Mouse (Mus musculus): ENCODE measurements around the gene Lmnb2. TPM values are rescaled to one million over a fixed set of nuclear protein-coding genes. Genes with fewer than 3 reads are reported as not detected.

Lmnb2 gene
- polyA plus RNA-seq, 2 experiments: 2.8 to 11.3 TPM

- no peak overlapping the region for H3K4me2 ChIP-seq (ENCODE audit: low read depth)
- no peaks in the 10 kb centered on the region for H3K9me3 ChIP-seq (ENCODE audit: control insufficient read depth, low read length)
- peaks cover 0 to 7% of the 10 kb centered on the region in 2 experiments; a peak in 2 of 4 replicates for H3K4me1 ChIP-seq (replicated peaks; ENCODE audit: control insufficient read depth in 2 of 2, insufficient read depth in 2 of 2, low read length in 1 of 2)
- H3K4me3 ChIP-seq (ENCODE audit: insufficient read depth in 1 of 2, low read depth in 2 of 2, low read length in 2 of 2): no peak overlapping the region
- 34% methylated on average over 15 of the region's 15 CpGs for WGBS (ENCODE audit: insufficient replicate concordance)
- TF ChIP-seq EP300 (IDR thresholded peaks at IDR 0.05; ENCODE audit: low read depth) (no peak), CTCF (IDR thresholded peaks at IDR 0.05; ENCODE audit: low read depth) (no peak)
- no peak overlapping the region for H3K9ac ChIP-seq (replicated peaks)
- no peaks in the 10 kb centered on the region for H3K36me3 ChIP-seq (replicated peaks; ENCODE audit: control insufficient read depth, insufficient read depth, low read depth)
- H3K27me3 ChIP-seq (ENCODE audit: control insufficient read depth, insufficient read depth, low read length): no peaks in the 10 kb centered on the region
- DNase-seq (ENCODE audit: low read depth in 3 of 3, low spot score in 3 of 3): no peak
- no peak for ATAC-seq (ENCODE audit: insufficient read depth)
- H3K27ac ChIP-seq: no peak overlapping the region
Measured at GRCm38 (mm10) chr10:80952449-80952848, 34.4 kb upstream of the Lmnb2 start.

- Histone ChIP-seq H3K36me3 (replicated peaks; ENCODE audit: control insufficient read depth, insufficient read depth, low read depth) (no peaks in the 10 kb centered on the region), H3K9ac (replicated peaks) (no peak overlapping the region), H3K9me3 (ENCODE audit: control insufficient read depth, low read length) (no peaks in the 10 kb centered on the region), H3K4me3 (ENCODE audit: insufficient read depth in 1 of 2, low read depth in 2 of 2, low read length in 2 of 2) (no peak overlapping the region), H3K4me1 (replicated peaks; ENCODE audit: control insufficient read depth in 2 of 2, insufficient read depth in 2 of 2, low read length in 1 of 2) (peaks cover 0 to 7% of the 10 kb centered on the region in 2 experiments; a peak in 2 of 4 replicates), H3K4me2 (ENCODE audit: low read depth) (no peak overlapping the region), H3K27ac (no peak overlapping the region), H3K27me3 (ENCODE audit: control insufficient read depth, insufficient read depth, low read length) (no peaks in the 10 kb centered on the region)
- ATAC-seq (ENCODE audit: insufficient read depth) (no peak), DNase-seq (ENCODE audit: low read depth in 3 of 3, low spot score in 3 of 3) (no peak)
- TF ChIP-seq EP300 (IDR thresholded peaks at IDR 0.05; ENCODE audit: low read depth) (no peak), CTCF (IDR thresholded peaks at IDR 0.05; ENCODE audit: low read depth) (no peak)
- WGBS (ENCODE audit: insufficient replicate concordance): 61% methylated on average over 10 of the region's 10 CpGs
Measured at GRCm38 (mm10) chr10:80951761-80952390, 33.8 kb upstream of the Lmnb2 start.

GRCm38 (mm10) chr10:80950314-80950713 is 32.3 kb upstream of the Lmnb2 start:
- ATAC-seq (ENCODE audit: insufficient read depth) (no peak), DNase-seq (ENCODE audit: low read depth in 3 of 3, low spot score in 3 of 3) (no peak)
- Histone ChIP-seq H3K4me3 (ENCODE audit: insufficient read depth in 1 of 2, low read depth in 2 of 2, low read length in 2 of 2) (no peak overlapping the region), H3K27me3 (ENCODE audit: control insufficient read depth, insufficient read depth, low read length) (no peaks in the 10 kb centered on the region), H3K27ac (no peak overlapping the region), H3K4me2 (ENCODE audit: low read depth) (no peak overlapping the region), H3K36me3 (replicated peaks; ENCODE audit: control insufficient read depth, insufficient read depth, low read depth) (no peaks in the 10 kb centered on the region), H3K9me3 (ENCODE audit: control insufficient read depth, low read length) (no peaks in the 10 kb centered on the region), H3K4me1 (replicated peaks; ENCODE audit: control insufficient read depth in 2 of 2, insufficient read depth in 2 of 2, low read length in 1 of 2) (peaks cover 0 to 7% of the 10 kb centered on the region in 2 experiments; a peak in 2 of 4 replicates), H3K9ac (replicated peaks) (no peak overlapping the region)
- 19% methylated on average over 5 of the region's 5 CpGs for WGBS (ENCODE audit: insufficient replicate concordance)
- TF ChIP-seq CTCF (IDR thresholded peaks at IDR 0.05; ENCODE audit: low read depth) (no peak), EP300 (IDR thresholded peaks at IDR 0.05; ENCODE audit: low read depth) (no peak)

- no peak overlapping the region for H3K4me3 ChIP-seq (ENCODE audit: insufficient read depth in 1 of 2, low read depth in 2 of 2, low read length in 2 of 2)
- no peak overlapping the region for H3K9ac ChIP-seq (replicated peaks)
- H3K4me1 ChIP-seq (replicated peaks; ENCODE audit: control insufficient read depth in 2 of 2, insufficient read depth in 2 of 2, low read length in 1 of 2): peaks cover 0 to 7% of the 10 kb centered on the region in 2 experiments; a peak in 2 of 4 replicates
- H3K9me3 ChIP-seq (ENCODE audit: control insufficient read depth, low read length): no peaks in the 10 kb centered on the region
- 59% methylated on average over 3 of the region's 3 CpGs for WGBS (ENCODE audit: insufficient replicate concordance)
- no peaks in the 10 kb centered on the region for H3K36me3 ChIP-seq (replicated peaks; ENCODE audit: control insufficient read depth, insufficient read depth, low read depth)
- no peak for DNase-seq (ENCODE audit: low read depth in 3 of 3, low spot score in 3 of 3)
- TF ChIP-seq EP300 (IDR thresholded peaks at IDR 0.05; ENCODE audit: low read depth): no peak
- no peak for TF ChIP-seq CTCF (IDR thresholded peaks at IDR 0.05; ENCODE audit: low read depth)
- no peak overlapping the region for H3K4me2 ChIP-seq (ENCODE audit: low read depth)
- no peak for ATAC-seq (ENCODE audit: insufficient read depth)
- H3K27me3 ChIP-seq (ENCODE audit: control insufficient read depth, insufficient read depth, low read length): no peaks in the 10 kb centered on the region
- H3K27ac ChIP-seq: no peak overlapping the region
Measured at GRCm38 (mm10) chr10:80949081-80949480, 31.0 kb upstream of the Lmnb2 start.

DNA sequence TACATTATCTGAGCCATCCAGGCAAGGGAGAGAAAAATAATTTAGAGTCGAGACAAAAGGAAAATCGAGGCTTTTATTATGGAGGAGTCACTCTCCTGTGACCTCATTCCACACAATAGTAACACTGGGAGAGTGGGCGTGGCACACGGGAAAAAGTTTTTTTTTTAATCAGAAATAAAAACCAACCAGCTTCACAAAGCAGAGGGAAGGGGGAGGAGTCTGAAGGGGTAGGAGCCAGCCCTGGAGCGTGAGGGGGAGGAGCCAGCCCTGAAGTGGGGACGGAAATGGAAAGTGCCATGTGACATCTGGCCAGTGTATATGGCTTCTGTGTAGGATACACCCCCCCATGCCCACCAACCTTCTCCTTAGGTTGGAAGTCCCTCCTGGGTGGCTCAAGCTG is 30.5 kb upstream of the Lmnb2 start:
- H3K36me3 ChIP-seq (replicated peaks; ENCODE audit: control insufficient read depth, insufficient read depth, low read depth): no peaks in the 10 kb centered on the region
- H3K27me3 ChIP-seq (ENCODE audit: control insufficient read depth, insufficient read depth, low read length): no peaks in the 10 kb centered on the region
- no peak for DNase-seq (ENCODE audit: low read depth in 3 of 3, low spot score in 3 of 3)
- ATAC-seq (ENCODE audit: insufficient read depth): no peak
- no peak overlapping the region for H3K27ac ChIP-seq
- no peak overlapping the region for H3K9ac ChIP-seq (replicated peaks)
- H3K9me3 ChIP-seq (ENCODE audit: control insufficient read depth, low read length): no peaks in the 10 kb centered on the region
- no peak overlapping the region for H3K4me2 ChIP-seq (ENCODE audit: low read depth)
- H3K4me3 ChIP-seq (ENCODE audit: insufficient read depth in 1 of 2, low read depth in 2 of 2, low read length in 2 of 2): no peak overlapping the region
- WGBS (ENCODE audit: insufficient replicate concordance): 25% methylated on average over 6 of the region's 6 CpGs
- TF ChIP-seq CTCF (IDR thresholded peaks at IDR 0.05; ENCODE audit: low read depth) (no peak), EP300 (IDR thresholded peaks at IDR 0.05; ENCODE audit: low read depth) (no peak)
- peaks cover 0 to 7% of the 10 kb centered on the region in 2 experiments; a peak in 2 of 4 replicates for H3K4me1 ChIP-seq (replicated peaks; ENCODE audit: control insufficient read depth in 2 of 2, insufficient read depth in 2 of 2, low read length in 1 of 2)

Measured in liver, embryonic 14.5 days (tissue).